Mouse (Mus musculus) testis, adult 2 months (tissue): ENCODE data around the gene Ighmbp2.

Experiments
- CTCF ChIP-seq: fragments of 200-500 bp; IDR thresholded peaks from 2 replicates; pipeline ENCODE4 v1.5.1; 2012; ENCODE audit warnings: low read depth, mild to moderate bottlenecking, inconsistent platforms, low read length, moderate library complexity; ENCODE audit not compliant: control insufficient read depth, insufficient read depth, insufficient replicate concordance
- POLR2A ChIP-seq: fragments of 200-500 bp; IDR thresholded peaks from 2 replicates; pipeline ENCODE4 v1.6.1; 2012; ENCODE audit warnings: low read depth, mild to moderate bottlenecking, inconsistent platforms, low read length, moderate library complexity; ENCODE audit not compliant: control insufficient read depth

DNA sequence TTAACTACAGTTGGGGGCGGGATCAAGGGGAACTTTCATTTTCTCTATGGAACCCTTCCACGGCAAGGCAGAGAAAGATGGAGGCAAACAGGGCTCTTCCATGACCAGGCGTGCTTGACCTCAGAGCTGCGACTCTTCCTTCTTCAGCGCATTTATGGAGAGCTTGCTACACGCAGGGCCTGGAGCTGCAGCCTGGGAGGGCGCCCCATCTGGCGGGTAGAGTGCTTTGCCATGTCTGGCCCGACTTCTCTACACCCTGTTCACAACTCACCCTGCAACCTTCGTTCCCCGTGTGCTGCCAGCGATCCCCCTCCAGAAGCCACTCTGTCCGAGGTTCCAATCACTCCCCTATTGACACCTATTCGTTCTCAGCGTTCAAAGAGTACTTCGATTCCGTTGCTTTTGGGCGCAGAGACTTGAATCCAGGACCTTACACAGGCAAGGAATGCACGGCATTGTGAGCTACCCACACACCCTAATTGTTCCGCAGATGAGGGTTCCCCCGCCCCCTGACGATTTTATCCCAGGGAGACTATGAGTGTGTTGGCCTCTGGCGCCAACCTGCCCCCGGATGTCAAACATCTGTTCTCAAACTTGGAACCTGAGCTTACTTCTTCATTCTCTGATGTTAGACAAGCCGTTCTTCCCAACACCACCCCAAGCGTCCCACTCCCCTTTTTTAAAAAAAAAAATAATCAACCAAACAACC, 39.6 kb upstream of the Ighmbp2 start, which contains the start of gene Cpt1a:
- TF ChIP-seq POLR2A (no peak), CTCF (peak; percentile 30; the same call in 1 of the 2 replicates)
